Mouse (Mus musculus) urinary bladder, postnatal 36 days (tissue): ENCODE results near the gene Nsmce4a.
A peak's percentile ranks its signal among the peaks of the same experiment; 100 is the strongest.
"Not testable (repeated sequence)": the region's sequence is repeated elsewhere in the genome, so short reads cannot be mapped to it uniquely, and the experiment has no call there.

Experiments used
- DNase-seq, 2 experiments: peaks; one replicate each; pipeline ENCODE4 v3.0.0; 2022; ENCODE audit warnings: low spot score in 2 of 2, mixed read lengths in 1 of 2

Gene Nsmce4a

DNA sequence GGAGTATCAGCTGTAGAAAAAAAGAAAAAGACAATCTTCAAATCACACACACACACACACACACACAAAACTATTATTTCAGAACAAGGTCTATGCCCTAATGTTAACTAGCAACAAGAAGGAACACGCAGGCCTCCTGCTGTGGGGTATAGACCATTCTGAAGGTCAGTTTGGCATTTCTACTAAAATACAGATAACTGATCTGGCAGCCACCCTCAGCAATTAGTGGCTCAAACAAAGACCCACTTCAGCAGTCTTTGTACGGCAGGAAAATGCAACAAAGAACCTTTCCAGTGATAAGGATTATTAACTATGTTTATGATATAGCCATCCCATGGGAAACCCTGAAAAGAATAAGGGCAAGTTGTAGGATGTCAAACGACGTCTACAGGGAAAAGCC, 35.9 kb downstream of the Nsmce4a start:
- no peak for DNase-seq

DNA sequence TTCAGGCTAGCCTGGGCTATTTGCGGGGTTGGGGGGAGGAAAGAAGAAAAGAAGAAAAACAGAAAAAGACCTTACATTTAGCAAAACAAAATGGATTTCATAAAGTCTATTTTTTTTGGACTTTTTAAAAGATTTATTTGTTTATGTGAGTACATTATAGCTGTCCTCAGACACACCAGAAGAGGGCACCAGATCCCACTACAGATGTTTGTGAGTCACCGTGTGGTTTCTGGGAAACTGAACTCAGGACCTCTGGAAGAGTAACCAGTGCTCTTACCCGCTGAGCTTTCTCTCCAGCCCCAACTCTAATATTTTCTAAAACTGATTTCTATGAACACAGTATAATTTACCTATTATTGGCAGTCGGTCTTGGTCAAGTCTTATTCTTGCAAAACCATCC, 37.7 kb downstream of the Nsmce4a start:
- no peak for DNase-seq

DNA sequence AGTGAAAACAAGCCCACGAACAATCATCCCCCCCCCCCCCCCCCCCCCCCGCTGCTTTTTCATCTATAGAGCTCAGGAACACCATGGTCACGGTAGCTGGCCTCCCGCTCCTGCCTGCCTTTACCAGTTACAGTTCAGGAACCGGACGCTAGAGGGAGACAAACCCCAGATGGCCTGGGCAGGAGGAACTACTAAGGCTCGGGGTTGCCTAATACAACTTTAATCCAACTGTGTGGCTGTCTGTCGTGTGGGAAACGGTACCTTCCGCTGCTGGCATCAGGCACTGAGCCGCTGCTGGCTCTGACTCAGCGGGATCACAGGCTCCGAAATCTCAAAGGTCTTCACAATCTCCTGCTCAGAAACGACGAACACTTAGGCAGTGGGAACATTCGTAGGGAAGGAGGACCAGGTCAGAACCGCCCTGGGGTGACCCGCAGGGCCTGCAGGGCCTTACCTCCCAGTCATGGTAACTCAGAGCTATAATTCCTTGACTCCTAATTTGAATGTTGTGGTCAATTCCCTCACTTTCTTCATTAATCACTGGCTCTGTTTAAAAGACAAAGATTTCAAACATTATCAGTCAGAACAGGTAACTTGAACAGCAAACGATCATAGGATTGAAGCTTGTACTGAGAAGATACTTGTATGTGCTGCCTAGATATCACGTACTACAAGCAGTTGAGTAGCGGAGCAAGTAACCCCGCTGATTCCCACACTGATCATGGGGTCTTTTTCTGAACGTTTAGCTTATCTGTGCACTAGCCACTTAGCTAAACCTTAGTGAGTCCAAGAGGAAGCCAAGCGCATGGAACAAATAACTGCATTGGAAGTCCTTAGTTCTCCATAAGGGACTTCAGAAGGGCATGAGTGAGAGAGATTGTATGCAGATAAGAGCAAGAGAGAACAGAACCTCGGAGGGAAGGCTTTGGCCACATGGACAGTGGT, 39.3 kb downstream of the Nsmce4a start:
- DNase-seq = peak; percentile 86 to 88

DNA sequence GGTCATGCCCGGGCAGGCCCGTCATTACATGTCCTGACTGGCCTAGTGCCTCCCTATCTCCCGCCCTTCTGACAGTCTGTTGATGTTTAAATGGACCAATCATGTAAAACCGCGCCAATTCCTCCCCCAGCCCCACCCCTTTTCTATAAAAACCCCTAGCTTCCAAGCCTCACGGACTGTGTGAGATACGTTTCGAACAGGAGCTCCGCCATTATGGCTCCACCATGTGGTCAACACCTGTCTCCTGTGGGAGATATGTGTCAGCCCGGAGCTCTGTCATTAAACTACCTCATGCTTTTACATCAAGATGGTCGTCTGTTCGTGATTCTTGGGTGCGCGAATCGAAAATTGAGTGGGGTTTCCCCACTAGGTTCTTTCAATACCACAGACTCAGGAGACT, 41.8 kb downstream of the Nsmce4a start:
- DNase-seq = not testable (repeated sequence)

DNA sequence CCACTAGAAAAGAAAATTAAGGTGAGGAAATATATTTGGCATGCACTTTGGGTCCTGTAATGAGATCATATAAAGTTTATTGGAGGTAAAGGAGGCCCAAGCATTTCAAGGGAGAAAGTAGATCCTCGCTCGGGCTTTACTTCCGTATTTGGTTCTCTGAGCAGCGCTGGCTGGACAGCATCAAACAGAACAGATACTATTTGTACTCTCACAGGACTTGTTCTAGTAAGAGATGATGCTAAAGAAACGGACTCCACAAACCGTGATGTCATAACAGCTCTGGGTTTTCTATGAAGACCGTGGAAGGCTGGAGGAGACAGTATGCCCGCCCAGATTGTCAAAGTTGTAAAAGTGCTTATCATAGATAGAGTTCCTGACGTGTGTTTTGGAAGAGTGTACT, 45.6 kb downstream of the Nsmce4a start:
- DNase-seq = no peak

DNA sequence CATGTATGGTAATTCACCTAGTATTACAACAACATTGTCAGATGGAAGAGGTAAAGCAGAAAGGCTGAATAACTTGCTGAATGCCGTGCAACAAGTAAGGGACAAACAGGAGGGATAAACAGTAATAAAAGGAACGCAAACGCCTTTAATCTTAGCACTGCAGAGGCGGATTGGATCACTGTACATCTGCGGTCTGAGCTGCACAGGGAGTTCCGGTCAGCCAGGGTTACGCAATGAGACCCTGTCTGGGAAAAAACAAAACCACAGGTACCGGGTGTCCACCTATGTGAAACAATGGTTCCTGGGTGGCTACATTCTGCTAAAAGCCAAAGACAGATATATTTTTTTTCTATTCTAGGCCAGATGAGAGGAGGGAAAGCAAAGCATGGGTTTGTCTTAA, 49.5 kb downstream of the Nsmce4a start:
- DNase-seq = no peak

DNA sequence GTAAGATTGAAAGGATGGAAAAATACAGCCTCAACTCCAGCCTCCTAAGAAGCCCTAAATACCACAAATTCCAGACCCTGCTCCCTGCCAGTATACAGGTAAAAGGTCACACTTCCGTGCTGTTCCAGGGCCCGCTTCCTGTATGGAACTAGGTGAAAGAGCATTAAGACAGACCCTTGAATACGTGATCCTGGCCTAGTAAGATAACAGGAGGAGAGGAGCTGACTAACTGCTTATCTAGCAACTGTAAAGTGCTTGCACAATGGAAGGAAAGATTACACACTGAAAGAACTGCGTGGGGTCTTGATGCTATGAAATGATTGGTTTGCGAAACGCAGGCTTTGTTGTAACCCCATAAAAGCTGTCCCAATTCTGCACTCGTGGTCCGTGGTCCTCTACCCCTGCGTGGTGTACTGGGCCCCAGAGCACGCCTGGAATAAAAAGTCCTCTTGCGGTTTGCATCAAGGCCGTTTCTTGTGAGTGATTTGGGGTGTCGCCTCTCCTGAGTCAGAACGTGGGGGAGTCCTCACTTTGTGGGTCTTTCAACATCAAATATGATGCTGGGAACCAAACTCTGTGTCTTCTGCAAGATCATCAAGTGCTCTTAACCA, 52.0 kb downstream of the Nsmce4a start:
- DNase-seq = no peak

DNA sequence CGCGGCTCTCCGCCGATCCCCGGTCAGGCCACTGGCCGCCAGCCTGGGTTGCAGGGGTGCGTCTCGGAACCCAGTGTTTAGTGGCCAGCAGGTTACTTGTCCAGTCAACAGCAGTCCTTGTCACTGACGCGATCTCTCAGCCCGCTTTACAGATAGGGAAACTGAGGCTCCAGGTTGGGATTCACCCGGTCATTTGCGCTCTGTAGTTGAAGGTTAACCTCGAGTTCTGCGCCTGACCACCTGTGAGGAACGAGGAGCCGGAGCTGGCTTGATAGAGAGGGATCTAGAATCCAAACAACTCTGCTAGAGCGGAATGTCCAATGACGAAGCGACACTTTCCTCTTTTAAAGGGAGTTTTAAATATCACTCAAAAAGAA, 52.9 kb downstream of the Nsmce4a start, which contains the start of gene Ate1:
Gene Ate1 (minus strand): TSS at position 321 of the 377 bp plus-strand sequence.
- no peak for DNase-seq

DNA sequence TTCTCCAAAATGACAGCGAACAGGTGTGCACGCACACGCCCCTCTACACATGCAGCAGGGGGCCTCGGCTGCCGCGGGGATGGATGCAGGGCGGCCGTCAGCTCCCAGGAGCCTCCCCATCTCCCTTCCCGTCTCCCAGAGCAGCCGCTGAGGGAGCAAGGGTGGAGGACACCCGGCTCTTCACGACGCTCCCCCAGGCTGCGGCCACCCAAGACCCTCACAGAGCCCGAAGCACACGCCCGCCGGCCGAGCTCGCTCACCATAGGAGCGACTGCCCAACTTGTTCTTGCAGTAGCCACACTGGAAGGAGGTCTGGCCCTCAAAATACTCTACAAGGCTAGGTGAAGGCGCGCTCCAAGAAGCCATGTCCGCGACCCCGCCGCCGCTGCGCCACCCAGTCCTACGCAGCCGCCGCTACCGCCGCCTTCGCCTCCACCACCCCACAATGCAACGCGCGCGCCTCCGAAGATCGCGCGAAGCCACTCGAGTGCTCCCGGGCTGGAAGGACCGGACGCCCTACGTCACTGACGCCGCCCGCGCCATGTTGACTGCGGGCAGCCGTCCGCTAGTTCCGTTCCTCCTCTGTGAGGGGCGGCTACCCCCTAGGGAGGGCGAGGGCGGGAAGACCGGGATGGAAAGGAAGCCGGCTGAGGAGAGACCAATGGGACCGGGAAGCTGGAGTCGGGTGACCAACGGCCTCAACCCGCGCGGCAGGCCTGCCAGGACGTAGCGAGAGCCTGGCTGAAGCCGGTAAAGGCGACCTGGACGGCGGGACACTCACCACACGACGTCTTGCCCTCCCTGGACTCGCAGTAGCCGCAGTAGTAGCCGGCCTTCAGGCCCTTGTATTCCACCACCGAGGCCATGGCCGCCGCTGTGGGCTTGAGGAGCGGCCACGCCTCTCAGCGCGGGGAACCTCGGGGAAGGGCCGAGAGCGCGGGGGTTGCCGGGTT, 53.5 kb downstream of the Nsmce4a start:
- peak; percentile 93 to 98 for DNase-seq

DNA sequence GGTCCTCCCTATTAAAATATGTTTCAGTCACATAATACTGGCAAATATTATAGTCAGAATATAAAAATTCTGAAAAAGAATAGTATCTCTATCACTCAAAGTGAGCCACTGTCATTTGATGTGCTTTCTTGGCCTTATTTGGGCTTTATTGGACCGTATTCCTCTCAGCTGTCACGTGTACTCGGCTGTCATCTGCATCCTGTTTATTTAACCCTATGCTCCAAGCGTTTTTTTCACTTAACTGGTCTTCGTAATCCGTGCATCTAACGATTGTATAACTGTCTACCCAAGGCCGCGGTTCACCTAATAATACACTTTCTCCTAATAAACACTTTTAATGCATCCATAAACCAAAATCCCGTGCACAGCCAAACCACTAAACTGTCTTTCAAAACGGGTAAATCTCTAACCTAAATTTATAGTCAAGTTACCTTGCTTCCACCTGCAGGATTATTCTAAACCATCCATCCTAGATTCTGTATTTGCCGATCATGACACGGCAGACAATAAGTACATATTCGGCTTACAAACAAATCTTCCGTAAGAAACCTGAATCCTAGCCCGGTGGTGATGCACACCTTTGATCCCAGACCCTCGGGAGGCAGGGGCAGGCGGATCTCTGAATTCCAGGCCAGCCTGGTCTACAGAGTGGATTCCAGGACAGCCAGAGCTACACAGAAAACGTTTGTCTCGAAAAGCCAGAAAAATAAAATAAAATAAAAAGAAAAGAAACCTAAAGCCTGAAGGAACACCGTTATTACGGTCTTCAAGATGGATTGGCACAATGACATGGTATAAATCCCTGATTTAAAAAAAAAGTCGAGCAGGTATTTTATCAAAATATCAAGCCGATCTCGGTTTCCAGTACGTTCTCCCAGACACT, 54.5 kb downstream of the Nsmce4a start:
- no peak for DNase-seq

DNA sequence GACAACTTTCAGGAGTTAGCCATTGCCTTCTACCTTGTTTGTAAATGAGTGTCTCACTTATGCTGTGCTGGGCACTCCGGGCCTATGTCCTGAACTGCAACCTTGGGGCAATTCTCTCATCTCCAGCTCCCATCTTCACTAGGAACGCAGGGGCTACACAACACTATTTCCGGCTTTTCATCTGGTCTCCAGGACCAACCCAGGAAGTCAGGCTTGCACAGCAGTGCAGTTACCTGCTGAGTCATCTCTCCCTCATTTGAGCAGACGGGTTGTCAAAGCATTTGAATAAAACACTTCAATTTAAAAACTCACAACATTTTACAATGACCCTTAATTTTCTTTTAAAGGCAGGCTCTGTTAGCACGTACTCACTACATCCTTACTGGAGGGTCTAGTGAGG, 62.7 kb downstream of the Nsmce4a start:
- no peak for DNase-seq

DNA sequence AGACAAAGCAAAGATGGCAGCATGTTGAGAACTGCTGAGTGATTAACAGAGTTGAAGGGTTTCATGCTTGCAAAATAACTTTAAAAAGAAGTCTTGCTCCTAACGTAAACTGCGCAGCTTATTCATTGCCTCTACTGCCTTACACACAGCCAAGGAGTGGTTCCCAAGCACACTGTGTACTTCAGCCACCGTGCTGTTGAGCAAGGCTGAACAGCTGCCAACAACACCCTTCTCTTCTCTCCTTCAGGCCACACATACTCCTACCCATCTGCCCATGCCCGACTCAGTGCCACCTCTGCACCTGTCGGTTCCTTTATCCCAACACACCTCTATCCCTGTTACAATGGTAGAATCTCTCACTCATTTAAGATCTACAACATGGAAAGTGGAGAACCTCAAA, 69.9 kb downstream of the Nsmce4a start:
- DNase-seq = peak in 1 of 2 experiments; percentile 30

DNA sequence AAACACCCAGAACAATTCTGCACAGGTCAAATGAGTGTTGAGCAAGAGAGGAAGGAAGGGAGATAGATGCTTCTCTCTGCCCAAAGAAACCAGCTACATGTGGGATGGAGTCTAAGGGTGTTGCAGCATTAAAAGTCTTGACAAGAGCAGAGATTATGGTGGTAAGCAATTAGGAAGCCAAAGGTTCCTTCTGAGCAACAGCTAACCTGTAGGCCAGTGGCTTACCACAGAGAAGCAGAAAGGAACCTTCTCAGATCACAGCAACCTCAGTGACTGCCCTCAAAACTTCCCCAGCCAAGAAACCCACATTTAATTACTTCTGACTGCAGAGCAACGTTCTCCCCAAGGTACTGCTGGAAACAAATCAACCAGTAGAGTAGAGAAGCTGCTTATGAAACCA, 71.4 kb downstream of the Nsmce4a start:
- no peak for DNase-seq

DNA sequence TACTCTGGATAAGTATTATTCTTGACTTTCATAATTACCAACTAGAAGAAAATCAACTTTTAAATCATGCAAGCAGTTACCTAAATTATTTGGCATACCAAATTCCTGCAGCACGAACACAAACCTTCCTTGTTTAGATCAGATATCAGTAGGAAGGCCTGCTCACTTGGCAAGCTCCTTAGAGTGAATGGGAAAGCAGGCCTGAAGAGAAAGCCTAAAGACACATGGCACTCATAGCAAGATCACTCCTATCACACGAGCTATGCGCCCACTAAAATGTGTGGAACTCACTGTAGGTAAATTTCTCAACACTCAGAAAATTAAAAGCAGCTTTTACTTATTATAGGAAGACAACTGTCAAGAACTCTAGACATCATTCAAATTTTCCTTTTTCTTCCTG, 79.6 kb downstream of the Nsmce4a start:
- no peak for DNase-seq

DNA sequence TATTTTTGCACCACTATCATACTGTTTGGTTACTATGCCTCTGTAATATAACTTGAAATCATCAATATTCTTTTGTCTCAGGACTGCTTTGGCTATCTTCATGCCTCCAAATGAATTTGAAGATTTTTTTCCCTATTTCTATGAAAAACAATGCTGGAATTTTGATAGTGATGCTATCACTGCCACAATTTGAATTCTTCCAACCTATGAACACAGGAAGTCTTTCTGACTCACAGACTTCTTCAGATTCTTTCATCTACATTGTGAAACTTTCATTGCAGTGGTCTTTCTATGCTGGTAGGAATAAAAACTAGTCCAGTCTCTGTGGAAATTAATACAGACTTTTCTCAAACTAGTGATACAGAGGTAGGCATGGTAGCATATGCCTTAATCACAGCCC, 80.9 kb downstream of the Nsmce4a start:
- DNase-seq = no peak
